Mouse (Mus musculus) forebrain, postnatal 0 days (tissue): ENCODE measurements around the gene Tle2. TPM values are rescaled to one million over a fixed set of nuclear protein-coding genes. Genes with fewer than 3 reads are reported as not detected.

ENCODE experiments used
- ATAC-seq: fragments of 200-750 bp; cut with Nextera tagmentation; 2 replicates; pipeline ENCODE4 v1.8.0; 2017; ENCODE audit warnings: mild to moderate bottlenecking, moderate library complexity
- DNase-seq: peaks from one replicate; pipeline ENCODE4 v3.0.0-alpha.2; 2015
- H3K27ac ChIP-seq: fragments of 300-500 bp; sonication (generic); 2 replicates; pipeline ENCODE4 v1.5.1; 2014; ENCODE audit warnings: low read depth, mild to moderate bottlenecking, antibody characterized with exemption, low read length, moderate library complexity, mixed read lengths
- H3K27me3 ChIP-seq: fragments of 300-500 bp; sonication (generic); 2 replicates; pipeline ENCODE4 v1.6.1; 2014; ENCODE audit warnings: mild to moderate bottlenecking, low read length, mixed read lengths; ENCODE audit not compliant: insufficient read depth
- H3K36me3 ChIP-seq: fragments of 300-500 bp; sonication (generic); 2 replicates; pipeline ENCODE4 v1.6.1; 2014; ENCODE audit warnings: mild to moderate bottlenecking, moderate library complexity; ENCODE audit not compliant: insufficient read depth
- H3K4me1 ChIP-seq: fragments of 300-500 bp; sonication (generic); 2 replicates; pipeline ENCODE4 v1.6.1; 2014; ENCODE audit warnings: antibody characterized with exemption; ENCODE audit not compliant: insufficient read depth
- H3K4me2 ChIP-seq: fragments of 300-500 bp; sonication (generic); 2 replicates; pipeline ENCODE4 v1.6.1; 2014; ENCODE audit warnings: low read depth, mild to moderate bottlenecking, moderate library complexity
- H3K4me3 ChIP-seq: fragments of 300-500 bp; sonication (generic); 2 replicates; pipeline ENCODE4 v1.5.1; 2014; ENCODE audit warnings: low read depth, low read length, mixed read lengths
- H3K9ac ChIP-seq: fragments of 300-500 bp; sonication (generic); 2 replicates; pipeline ENCODE4 v1.6.1; 2014; ENCODE audit warnings: mild to moderate bottlenecking
- H3K9me3 ChIP-seq: fragments of 300-500 bp; sonication (generic); 2 replicates; pipeline ENCODE4 v1.6.1; 2016; ENCODE audit warnings: low read length
- CTCF ChIP-seq: sonication (generic); IDR thresholded peaks from 2 replicates; pipeline ENCODE4 v1.5.1; 2016; ENCODE audit warnings: antibody characterized with exemption, control low read depth, low read depth
- WGBS: fragments of 180-500 bp; shearing (Covaris S2); extraction: QIAGEN DNeasy Blood & Tissue Kit; methylation state at CpG from one replicate; pipeline ENCODE4 v1.1.7; 2014; 5-methylcytosine and 5-hydroxymethylcytosine counted together
- polyA plus RNA-seq: library from polyadenylated mRNA; unstranded; fragments of >200 nt; fragmentation: Nextera tagmentation; extraction: Ambion mirVana; gene quantifications from 2 replicates; pipeline ENCODE4 v1.2.1, GENCODE M21; 2015
- total RNA-seq: library from RNA; depleted of rRNA; stranded (reverse); fragments of >200 nt; gene quantifications from 2 replicates; pipeline ENCODE4 v1.2.3, GENCODE M21; 2014

The Tle2 gene
- total and polyA plus RNA-seq, 2 experiments from 2014 or later = 25.6 to 30.5 TPM

GRCm38 (mm10) chr10:81598871-81599270 is 24.5 kb downstream of the Tle2 start:
- H3K27me3 ChIP-seq = peaks cover 18% of the 10 kb centered on the region
- WGBS = 66% methylated on average over 6 of the region's 6 CpGs
- no peak for ATAC-seq

GRCm38 (mm10) chr10:81599630-81600029 is 25.3 kb downstream of the Tle2 start:
- ATAC-seq = no peak
- peaks cover 17% of the 10 kb centered on the region for H3K27me3 ChIP-seq
- H3K36me3 ChIP-seq = no peaks in the 10 kb centered on the region
- H3K4me1 ChIP-seq = peaks cover 17% of the 10 kb centered on the region
- no peak for DNase-seq
- H3K4me3 ChIP-seq = no peak overlapping the region
- WGBS = 88% methylated on average over 5 of the region's 5 CpGs
- no peaks in the 10 kb centered on the region for H3K9me3 ChIP-seq
- H3K27ac ChIP-seq = no peak overlapping the region
- TF ChIP-seq CTCF = no peak
- H3K4me2 ChIP-seq = no peak overlapping the region
- no peak overlapping the region for H3K9ac ChIP-seq

More at GRCm38 (mm10) chr10:81598871-81599270, 24.5 kb downstream of the Tle2 start:
- H3K9ac ChIP-seq = no peak overlapping the region
- H3K9me3 ChIP-seq = no peaks in the 10 kb centered on the region
- H3K4me1 ChIP-seq = peaks cover 17% of the 10 kb centered on the region
- H3K4me3 ChIP-seq = no peak overlapping the region
- DNase-seq = no peak
- H3K4me2 ChIP-seq = no peak overlapping the region
- TF ChIP-seq CTCF = no peak
- H3K27ac ChIP-seq = no peak overlapping the region
- no peaks in the 10 kb centered on the region for H3K36me3 ChIP-seq

GRCm38 (mm10) chr10:81600096-81600495 is 25.7 kb downstream of the Tle2 start:
- Histone ChIP-seq H3K4me3 (no peak overlapping the region), H3K36me3 (no peaks in the 10 kb centered on the region), H3K27me3 (peaks cover 13% of the 10 kb centered on the region; the same call in 1 of the 2 replicates), H3K4me1 (peaks cover 17% of the 10 kb centered on the region), H3K9ac (no peak overlapping the region), H3K27ac (no peak overlapping the region), H3K4me2 (no peak overlapping the region), H3K9me3 (no peaks in the 10 kb centered on the region)
- 54% methylated on average over 10 of the region's 10 CpGs for WGBS
- ATAC-seq = no peak
- TF ChIP-seq CTCF = no peak
- DNase-seq = no peak

- H3K9me3 ChIP-seq = no peaks in the 10 kb centered on the region
- peak within 1 kb of the TSS; percentile 29 for H3K4me3 ChIP-seq
- no peak within 1 kb of the TSS for H3K27ac ChIP-seq
- ATAC-seq (peak; percentile 82), DNase-seq (peak; percentile 97)
- no peak within 1 kb of the TSS; the same call in 1 of the 2 replicates for H3K9ac ChIP-seq
- H3K36me3 ChIP-seq = no peaks in the 10 kb centered on the region
- H3K4me1 ChIP-seq = peaks cover 17% of the 10 kb centered on the region
- peaks cover 8% of the 10 kb centered on the region; the same call in 1 of the 2 replicates for H3K27me3 ChIP-seq
- peak within 1 kb of the TSS; percentile 64 for H3K4me2 ChIP-seq
- TF ChIP-seq CTCF = no peak
- under 1% methylated on average over 28 of the region's 28 CpGs for WGBS
Measured at GRCm38 (mm10) chr10:81600738-81601203, 26.4 kb downstream of the Tle2 start, which contains the start of gene Tle6. Gene Tle6, minus strand, starts transcription at chr10:81601073.

- Histone ChIP-seq H3K4me1 (peaks cover 12% of the 10 kb centered on the region), H3K36me3 (no peaks in the 10 kb centered on the region), H3K27ac (no peak overlapping the region), H3K9me3 (no peaks in the 10 kb centered on the region), H3K4me2 (peak overlapping the region; percentile 64), H3K4me3 (no peak overlapping the region), H3K9ac (no peak overlapping the region), H3K27me3 (0 out of 2 replicates have a peak, but pooled peaks cover 4% of the 10 kb centered on the region)
- TF ChIP-seq CTCF = no peak
- WGBS = 20% methylated on average over 7 of the region's 7 CpGs
- ATAC-seq (no peak), DNase-seq (no peak)
Measured at GRCm38 (mm10) chr10:81601396-81601905, 27.1 kb downstream of the Tle2 start.

DNA sequence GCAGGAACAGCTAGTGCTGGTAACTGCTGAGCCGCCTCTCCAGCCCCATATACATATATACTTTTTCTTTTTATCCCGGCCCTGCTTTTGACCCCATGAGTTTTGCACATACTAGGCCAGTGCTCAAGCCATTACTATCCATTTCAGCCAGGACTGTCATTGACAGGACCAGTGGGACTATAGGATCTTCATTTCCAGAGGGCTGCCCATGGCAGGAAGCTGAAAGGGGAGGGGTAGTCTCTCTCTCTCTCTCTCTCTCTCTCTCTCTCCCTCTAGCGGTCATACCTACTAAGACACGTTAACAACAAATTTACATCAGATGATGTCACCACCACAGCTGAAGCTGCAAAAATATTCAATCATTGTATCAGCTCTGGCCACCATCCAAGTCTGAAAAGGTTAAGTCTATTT is 28.4 kb downstream of the Tle2 start:
- no peak overlapping the region for H3K27ac ChIP-seq
- H3K4me3 ChIP-seq = no peak overlapping the region
- H3K9ac ChIP-seq = no peak overlapping the region
- 0 out of 2 replicates have a peak, but pooled peaks cover 4% of the 10 kb centered on the region for H3K27me3 ChIP-seq
- peaks cover 12% of the 10 kb centered on the region for H3K4me1 ChIP-seq
- H3K4me2 ChIP-seq = no peak overlapping the region
- WGBS = 16% methylated on average over 4 of the region's 4 CpGs
- H3K36me3 ChIP-seq = no peaks in the 10 kb centered on the region
- ATAC-seq (no peak), DNase-seq (peak; percentile 78)
- H3K9me3 ChIP-seq = no peaks in the 10 kb centered on the region
- TF ChIP-seq CTCF = peak; percentile 81

- ATAC-seq (no peak), DNase-seq (no peak)
- H3K27ac ChIP-seq = no peak overlapping the region
- H3K36me3 ChIP-seq = no peaks in the 10 kb centered on the region
- no peaks in the 10 kb centered on the region for H3K27me3 ChIP-seq
- H3K9ac ChIP-seq = no peak overlapping the region
- H3K9me3 ChIP-seq = no peaks in the 10 kb centered on the region
- H3K4me3 ChIP-seq = peak overlapping the region; percentile 5; the same call in 1 of the 2 replicates
- 82% methylated on average over 12 of the region's 12 CpGs for WGBS
- no peak for TF ChIP-seq CTCF
- peaks cover 12% of the 10 kb centered on the region for H3K4me1 ChIP-seq
- peak overlapping the region; percentile 72; the same call in 1 of the 2 replicates for H3K4me2 ChIP-seq
Measured at GRCm38 (mm10) chr10:81604019-81604967, 29.9 kb downstream of the Tle2 start.
